Mouse (Mus musculus): ENCODE measurements at regions not wholly inside any gene's neighbourhood (a gene's known extent, or its start where the extent isn't known, plus 50 kb on each side); places are given as distances from the start of the nearest gene placed in this dataset.

- no peak overlapping the region for H3K27ac ChIP-seq (ENCODE audit: insufficient read depth, low read depth)
- H3K36me3 ChIP-seq (replicated peaks in 1 of 2; ENCODE audit: control insufficient read depth in 1 of 2, insufficient read depth in 1 of 2, low read length in 1 of 2), result peaks cover 0 to 9% of the 10 kb centered on the region in 2 experiments
- dilution Hi-C loops (cut with MboI; ENCODE audit: extremely low pct_ligation_motif_present, extremely low pct_unique_long_range_greater_than_20kb, low sequenced_read_pairs) (no loop called here), in situ Hi-C loops (cut with MboI; ENCODE audit: low pct_ligation_motif_present, low pct_unique_long_range_greater_than_20kb, low sequenced_read_pairs) (no loop called here)
- TF ChIP-seq TBP (conservative IDR thresholded peaks at IDR 0.05; ENCODE audit: low read depth, low read length), result no peak
- no peak for TF ChIP-seq RCOR1 (conservative IDR thresholded peaks at IDR 0.05; ENCODE audit: low read depth, low read length)
- TF ChIP-seq PAX5 (IDR thresholded peaks at IDR 0.05; ENCODE audit: low read length), result no peak
- no peak for TF ChIP-seq JUN (IDR thresholded peaks at IDR 0.05; ENCODE audit: insufficient read depth, low read depth, low read length)
- TF ChIP-seq SMC3 (IDR thresholded peaks at IDR 0.05; ENCODE audit: low read depth, low read length), result no peak
- no peak for TF ChIP-seq POLR2A (IDR thresholded peaks at IDR 0.05; ENCODE audit: low read depth, low read length)
- TF ChIP-seq MEF2A (IDR thresholded peaks at IDR 0.05; ENCODE audit: borderline replicate concordance, low read depth, low read length), result no peak
- TF ChIP-seq UBTF (IDR thresholded peaks at IDR 0.05; ENCODE audit: low read depth, low read length), result no peak
- TF ChIP-seq KAT2A (IDR thresholded peaks at IDR 0.05; ENCODE audit: insufficient replicate concordance, low read length), result no peak
- TF ChIP-seq JUND (conservative IDR thresholded peaks at IDR 0.05; ENCODE audit: low read depth, low read length), result no peak
- no peak for TF ChIP-seq SIN3A (IDR thresholded peaks at IDR 0.05; ENCODE audit: low read length)
- TF ChIP-seq POLR2AphosphoS2 (IDR thresholded peaks at IDR 0.05; ENCODE audit: low read depth, low read length), result no peak
- no peaks in the 10 kb centered on the region for H3K27me3 ChIP-seq (replicated peaks)
- no peak overlapping the region for H3K4me2 ChIP-seq (ENCODE audit: insufficient read depth, low read depth, poor library complexity, severe bottlenecking)
- no peak overlapping the region for H3K4me3 ChIP-seq (replicated peaks in 1 of 3; ENCODE audit: low read depth in 2 of 3, low read length in 2 of 3, poor library complexity in 1 of 3)
- no peak overlapping the region for H3K9ac ChIP-seq (ENCODE audit: insufficient read depth, low read depth)
- DNase-seq (ENCODE audit: extremely low read depth), result no peak
- H3K4me1 ChIP-seq (ENCODE audit: control insufficient read depth in 1 of 2, insufficient read depth in 2 of 2), result peaks cover 0 to 11% of the 10 kb centered on the region in 2 experiments; a peak in 1 of 4 replicates
- H3K9me3 ChIP-seq (replicated peaks; ENCODE audit: low read length), result no peaks in the 10 kb centered on the region
- H3K79me2 ChIP-seq (replicated peaks; ENCODE audit: control insufficient read depth, extremely low read depth, insufficient read depth, poor library complexity, severe bottlenecking), result no peaks in the 10 kb centered on the region
These were observed 331.3 kb downstream of the Sox9 start for GRCm38 (mm10) chr11:113113220-113113817.

- peaks cover 0 to 8% of the 10 kb centered on the region in 2 experiments; a peak in 1 of 4 replicates for H3K4me1 ChIP-seq (ENCODE audit: control insufficient read depth in 1 of 2, insufficient read depth in 2 of 2)
- no peak overlapping the region for H3K4me2 ChIP-seq (ENCODE audit: insufficient read depth, low read depth, poor library complexity, severe bottlenecking)
- H3K4me3 ChIP-seq (replicated peaks in 1 of 3; ENCODE audit: low read depth in 2 of 3, low read length in 2 of 3, poor library complexity in 1 of 3), result no peak overlapping the region
- in situ Hi-C loops (cut with MboI; ENCODE audit: low pct_ligation_motif_present, low pct_unique_long_range_greater_than_20kb, low sequenced_read_pairs), result no loop called here
- no peaks in the 10 kb centered on the region for H3K79me2 ChIP-seq (replicated peaks; ENCODE audit: control insufficient read depth, extremely low read depth, insufficient read depth, poor library complexity, severe bottlenecking)
- no peak overlapping the region for H3K9ac ChIP-seq (ENCODE audit: insufficient read depth, low read depth)
- dilution Hi-C loops (cut with MboI; ENCODE audit: extremely low pct_ligation_motif_present, extremely low pct_unique_long_range_greater_than_20kb, low sequenced_read_pairs), result no loop called here
- no peaks in the 10 kb centered on the region for H3K27me3 ChIP-seq (replicated peaks)
- H3K27ac ChIP-seq (ENCODE audit: insufficient read depth, low read depth), result no peak overlapping the region
- H3K36me3 ChIP-seq (replicated peaks in 1 of 2; ENCODE audit: control insufficient read depth in 1 of 2, insufficient read depth in 1 of 2, low read length in 1 of 2), result peaks cover 0 to 18% of the 10 kb centered on the region in 2 experiments
- no peak for TF ChIP-seq HCFC1 (IDR thresholded peaks at IDR 0.05; ENCODE audit: low read depth, low read length)
- TF ChIP-seq MAFK (IDR thresholded peaks at IDR 0.05; ENCODE audit: insufficient replicate concordance, low read length), result 0 out of 2 replicates have a peak, but pooled peaks have one; percentile 13
- no peak for DNase-seq (ENCODE audit: extremely low read depth)
- no peaks in the 10 kb centered on the region for H3K9me3 ChIP-seq (replicated peaks; ENCODE audit: low read length)
These were observed 335.3 kb downstream of the Sox9 start for GRCm38 (mm10) chr11:113117179-113117898.
